ENCODE assay signal across 10 mouse cellular contexts in genomic region chr14:77670945-77671344, GRCm38 (mm10).
A peak's percentile ranks its signal among the peaks of the same experiment; 100 is the strongest.
DNase-seq lines count a peak whose midpoint lies in the region; ATAC-seq and TF ChIP-seq lines count a peak whose summit lies in the region.
"Had no signal": no experiment of that assay in that cellular context is flagged by ENCODE, and none has a peak within 500 bp of the region (broad histone marks: within the 10 kb centered on the region; RNA-seq: fewer than 3 reads in every experiment).

No protein-coding gene starts in this region.

- peak; percentile 48 for DNase-seq in adrenal gland, postnatal 10 days
- DNase-seq in adrenal gland, adult (ENCODE audit: inconsistent age in 2 of 2, low spot score in 1 of 2) = no peak
- no peak for DNase-seq in liver, postnatal 0 days
- DNase-seq in limb, embryonic 10.5 days (ENCODE audit: low spot score) = no peak
- DNase-seq in thymus, postnatal 4 days = no peak
- DNase-seq in kidney, postnatal 4 days = no peak
- DNase-seq: kidney, postnatal 25 days; right cerebral cortex, postnatal 14 days had no signal

- ATAC-seq in liver, postnatal 0 days = peak; percentile 74
- ATAC-seq in liver, embryonic 12.5 days = no peak
- ATAC-seq in forebrain, embryonic 16.5 days = peak; percentile 52

- H3K4me1 ChIP-seq in liver, postnatal 0 days (ENCODE audit: insufficient read depth) = peaks cover 19% of the 10 kb centered on the region
- H3K4me1 ChIP-seq in liver, embryonic 12.5 days = no peaks in the 10 kb centered on the region
- H3K4me1 ChIP-seq in forebrain, embryonic 16.5 days (replicated peaks; ENCODE audit: control insufficient read depth, insufficient read depth, low read length) = peaks cover 37% of the 10 kb centered on the region
- H3K4me1 ChIP-seq in limb, embryonic 10.5 days = peaks cover 25% of the 10 kb centered on the region

- TF ChIP-seq EP300 in liver, postnatal 0 days (IDR thresholded peaks at IDR 0.05; ENCODE audit: low read depth) = no peak

- no peak for TF ChIP-seq CTCF in liver, postnatal 0 days (IDR thresholded peaks at IDR 0.05; ENCODE audit: low read depth)

- H3K9ac ChIP-seq in liver, postnatal 0 days (replicated peaks) = no peak overlapping the region
- H3K9ac ChIP-seq in liver, embryonic 12.5 days = no peak overlapping the region
- H3K9ac ChIP-seq in forebrain, embryonic 16.5 days (replicated peaks; ENCODE audit: low read depth, low read length) = no peak overlapping the region

- H3K27me3 ChIP-seq in liver, postnatal 0 days (ENCODE audit: insufficient read depth, low read length) = no peaks in the 10 kb centered on the region
- H3K27me3 ChIP-seq in liver, embryonic 12.5 days (replicated peaks) = no peaks in the 10 kb centered on the region
- H3K27me3 ChIP-seq in forebrain, embryonic 16.5 days (replicated peaks; ENCODE audit: control insufficient read depth, insufficient read depth, low read length) = no peaks in the 10 kb centered on the region
- peaks cover 5% of the 10 kb centered on the region; the same call in 1 of the 2 replicates for H3K27me3 ChIP-seq in limb, embryonic 10.5 days (ENCODE audit: low read depth, poor library complexity, severe bottlenecking)

- no peak overlapping the region for H3K4me3 ChIP-seq in liver, postnatal 0 days (ENCODE audit: low read depth, low read length)
- H3K4me3 ChIP-seq in liver, embryonic 12.5 days = no peak overlapping the region
- no peak overlapping the region for H3K4me3 ChIP-seq in forebrain, embryonic 16.5 days (replicated peaks; ENCODE audit: low read length)
- no peak overlapping the region for H3K4me3 ChIP-seq in limb, embryonic 10.5 days

- WGBS in liver, postnatal 0 days (ENCODE audit: insufficient replicate concordance) = 64% methylated on average over 5 of the region's 5 CpGs
- 64% methylated on average over 5 of the region's 5 CpGs for WGBS in liver, embryonic 12.5 days (ENCODE audit: insufficient replicate concordance)
- WGBS in forebrain, embryonic 16.5 days = 60% methylated on average over 5 of the region's 5 CpGs
- WGBS in limb, embryonic 10.5 days = 84% methylated on average over 5 of the region's 5 CpGs

- H3K4me2 ChIP-seq in liver, postnatal 0 days (ENCODE audit: low read depth, low read length) = no peak overlapping the region
- H3K4me2 ChIP-seq in liver, embryonic 12.5 days = no peak overlapping the region
- H3K4me2 ChIP-seq in forebrain, embryonic 16.5 days (ENCODE audit: low read length) = no peak overlapping the region

- no peaks in the 10 kb centered on the region for H3K9me3 ChIP-seq in liver, postnatal 0 days (ENCODE audit: low read length)
- no peaks in the 10 kb centered on the region for H3K9me3 ChIP-seq in liver, embryonic 12.5 days (replicated peaks)
- no peaks in the 10 kb centered on the region for H3K9me3 ChIP-seq in forebrain, embryonic 16.5 days (ENCODE audit: control insufficient read depth, low read length)
- no peaks in the 10 kb centered on the region for H3K9me3 ChIP-seq in limb, embryonic 10.5 days (replicated peaks)

- H3K36me3 ChIP-seq in liver, postnatal 0 days (replicated peaks; ENCODE audit: insufficient read depth, low read length) = no peaks in the 10 kb centered on the region
- no peaks in the 10 kb centered on the region for H3K36me3 ChIP-seq in liver, embryonic 12.5 days
- H3K36me3 ChIP-seq in forebrain, embryonic 16.5 days (ENCODE audit: control insufficient read depth, insufficient read depth) = no peaks in the 10 kb centered on the region
- H3K36me3 ChIP-seq in limb, embryonic 10.5 days = no peaks in the 10 kb centered on the region

- H3K27ac ChIP-seq in liver, postnatal 0 days (ENCODE audit: low read depth) = no peak overlapping the region
- H3K27ac ChIP-seq in liver, embryonic 12.5 days = no peak overlapping the region
- H3K27ac ChIP-seq in forebrain, embryonic 16.5 days (ENCODE audit: low read length) = peak overlapping the region; percentile 58
- H3K27ac ChIP-seq in limb, embryonic 10.5 days = 0 out of 2 replicates have a peak overlapping the region, but pooled peaks have one; percentile 10

Comparison
In these comparisons a context has a peak if more than half of its experiments do, and no peak if none do; other contexts are left out.
1. H3K27ac ChIP-seq: peak in forebrain, embryonic 16.5 days (single experiment) and limb, embryonic 10.5 days (single experiment); none in liver, postnatal 0 days (single experiment) and liver, embryonic 12.5 days (single experiment).